Mouse (Mus musculus) MEL (cell line): ENCODE results near the gene Gm10277.

ENCODE experiments used
- CHD2 ChIP-seq: IDR thresholded peaks from 2 replicates; pipeline ENCODE4 v1.6.1; 2011; ENCODE audit warnings: low read length, improper control_type of control experiment
- CTCF ChIP-seq, 3 experiments: IDR thresholded peaks in 2 of 3; conservative IDR thresholded peaks in 1 of 3; 2 replicates each; pipeline ENCODE4 v1.5.1; 2011 to 2012; ENCODE audit warnings: low read length in 3 of 3, low read depth in 2 of 3, mild to moderate bottlenecking in 2 of 3, improper control_type of control experiment in 1 of 3, inconsistent platforms in 1 of 3, mixed read lengths in 1 of 3, moderate library complexity in 1 of 3; ENCODE audit not compliant: control insufficient read depth in 1 of 3, insufficient read depth in 1 of 3, poor library complexity in 1 of 3, severe bottlenecking in 1 of 3
- ELF1 ChIP-seq: IDR thresholded peaks from 2 replicates; pipeline ENCODE4 v1.6.1; 2014; ENCODE audit warnings: low read depth, mild to moderate bottlenecking, inconsistent platforms, low read length, improper control_type of control experiment, moderate library complexity
- GABPA ChIP-seq: IDR thresholded peaks from 2 replicates; pipeline ENCODE4 v1.6.1; 2012; ENCODE audit warnings: low read depth, mild to moderate bottlenecking, inconsistent platforms, low read length, improper control_type of control experiment, moderate library complexity
- GATA1 ChIP-seq: IDR thresholded peaks from 2 replicates; pipeline ENCODE4 v1.6.1; 2011; ENCODE audit warnings: low read depth, low read length, improper control_type of control experiment
- KAT2A ChIP-seq: conservative IDR thresholded peaks from 2 replicates; pipeline ENCODE4 v1.6.1; 2012; ENCODE audit warnings: low read depth, low read length, improper control_type of control experiment, inconsistent platforms
- MAX ChIP-seq: IDR thresholded peaks from 2 replicates; pipeline ENCODE4 v1.6.1; 2011; ENCODE audit warnings: low read length, improper control_type of control experiment
- POLR2A ChIP-seq, 2 experiments: IDR thresholded peaks; 2 replicates each; pipeline ENCODE4 v1.6.1; 2011 to 2012; ENCODE audit warnings: low read length in 2 of 2, mild to moderate bottlenecking in 2 of 2, control low read depth in 1 of 2, improper control_type of control experiment in 1 of 2, low read depth in 1 of 2, moderate library complexity in 1 of 2; ENCODE audit not compliant: control insufficient read depth in 1 of 2, insufficient read depth in 1 of 2, poor library complexity in 1 of 2
- POLR2AphosphoS2 ChIP-seq: IDR thresholded peaks from 2 replicates; pipeline ENCODE4 v1.6.1; 2011; ENCODE audit warnings: low read length, improper control_type of control experiment

- no peak for TF ChIP-seq ELF1
- TF ChIP-seq CTCF (IDR thresholded peaks at IDR 0.05 in 2 of 3, conservative IDR thresholded peaks at IDR 0.05 in 1 of 3; ENCODE audit: control insufficient read depth in 1 of 3, insufficient read depth in 1 of 3, low read depth in 2 of 3, low read length in 3 of 3, poor library complexity in 1 of 3, severe bottlenecking in 1 of 3) = no peak
- no peak for TF ChIP-seq GABPA
- no peak for TF ChIP-seq MAX
- TF ChIP-seq CHD2 = no peak
- TF ChIP-seq KAT2A = no peak
- no peak for TF ChIP-seq GATA1
- TF ChIP-seq POLR2AphosphoS2 = no peak
- no peak for TF ChIP-seq POLR2A (IDR thresholded peaks at IDR 0.05; ENCODE audit: control insufficient read depth in 1 of 2, insufficient read depth in 1 of 2, low read depth in 1 of 2, low read length in 2 of 2, poor library complexity in 1 of 2)
Measured at GRCm38 (mm10) chr11:77779240-77779639, 8.3 kb downstream of the Gm10277 start.
